Mouse (Mus musculus): Measurements from ENCODE around the gene Slc26a11. TPM values are rescaled to one million over a fixed set of nuclear protein-coding genes. Genes with fewer than 3 reads are reported as not detected.
"Not testable (repeated sequence)": the region's sequence is repeated elsewhere in the genome, so short reads cannot be mapped to it uniquely, and the experiment has no call there.

Slc26a11 gene
- total RNA-seq, 1 experiment = 4.4 TPM

DNA sequence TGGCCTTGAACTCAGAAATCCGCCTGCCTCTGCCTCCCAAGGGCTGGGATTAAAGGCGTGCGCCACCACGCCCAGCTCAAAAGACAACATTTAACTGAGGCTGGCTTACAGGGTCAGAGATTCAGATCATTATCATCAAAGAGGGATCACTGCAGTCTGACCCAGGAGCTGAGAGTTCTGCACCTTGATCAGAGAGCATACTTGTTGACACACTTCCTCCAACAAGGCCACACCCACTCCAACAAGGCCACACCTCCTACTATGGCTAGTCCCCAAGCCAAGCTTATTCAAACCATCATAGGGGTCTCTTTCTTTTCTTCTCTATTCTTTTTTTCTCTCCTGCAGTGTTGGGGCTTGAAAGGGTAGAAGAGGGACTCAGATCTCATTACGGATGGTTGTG is 30.9 kb downstream of the Slc26a11 start:
- H3K9me3 ChIP-seq (ENCODE audit: control insufficient read depth, insufficient read depth, low read depth, low read length) = no peaks in the 10 kb centered on the region

DNA sequence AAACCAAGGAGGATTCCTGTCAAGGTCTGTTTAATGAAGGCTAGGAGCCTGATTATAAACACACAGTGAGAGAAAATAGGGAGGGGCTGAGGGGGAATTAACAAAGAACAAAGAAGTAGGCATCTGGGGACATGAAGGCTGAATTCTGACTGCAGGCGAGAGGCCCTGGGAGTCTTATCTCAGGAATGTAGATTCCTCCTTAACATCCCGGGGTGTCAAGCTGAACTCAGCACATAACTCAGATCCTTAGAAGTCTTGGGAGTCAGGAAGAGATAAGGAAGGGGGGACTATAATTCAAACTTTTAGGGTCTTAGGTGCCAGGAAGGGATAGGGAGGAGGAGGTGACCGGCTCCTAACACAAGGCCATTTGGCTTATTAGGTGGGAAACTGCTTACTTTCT is 31.9 kb downstream of the Slc26a11 start:
- H3K4me3 ChIP-seq (ENCODE audit: insufficient read depth in 1 of 2, low read depth in 1 of 2, low read length in 2 of 2, poor library complexity in 1 of 2, severe bottlenecking in 1 of 2); H3K27ac ChIP-seq (ENCODE audit: insufficient read depth, low read depth, low read length, poor library complexity, severe bottlenecking); DNase-seq (ENCODE audit: low read depth, low spot score); H3K36me3 ChIP-seq (ENCODE audit: control insufficient read depth, insufficient read depth, low read length, poor library complexity, severe bottlenecking); in situ Hi-C loops (cut with MboI; ENCODE audit: low sequenced_read_pairs in 2 of 2, unreplicated experiment in 2 of 2); H3K9ac ChIP-seq (ENCODE audit: insufficient read depth, low read depth, low read length, poor library complexity, severe bottlenecking); H3K9me3 ChIP-seq (ENCODE audit: control insufficient read depth, insufficient read depth, low read depth, low read length): not testable (repeated sequence)
- peaks cover 0 to 13% of the 10 kb centered on the region in 2 experiments; a peak in 2 of 4 replicates for H3K4me1 ChIP-seq (ENCODE audit: control insufficient read depth in 2 of 2, insufficient read depth in 2 of 2, low read length in 2 of 2, poor library complexity in 1 of 2)

More for the DNA sequence above, 30.9 kb downstream of the Slc26a11 start:
- TF ChIP-seq CHD2 (IDR thresholded peaks at IDR 0.05; ENCODE audit: low read depth, low read length) (no peak), ZNF384 (IDR thresholded peaks at IDR 0.05; ENCODE audit: low read depth, low read length) (no peak), ZC3H11A (IDR thresholded peaks at IDR 0.05; ENCODE audit: borderline replicate concordance, low read depth, low read length) (no peak), MAFK (IDR thresholded peaks at IDR 0.05; ENCODE audit: insufficient read depth, low read depth, low read length) (no peak), HCFC1 (IDR thresholded peaks at IDR 0.05; ENCODE audit: borderline replicate concordance, insufficient read depth, low read length) (no peak)
- in situ Hi-C loops (cut with MboI; ENCODE audit: low sequenced_read_pairs in 2 of 2, unreplicated experiment in 2 of 2) = no loop called here
- no peak overlapping the region for H3K4me3 ChIP-seq (ENCODE audit: insufficient read depth in 1 of 2, low read depth in 1 of 2, low read length in 2 of 2, poor library complexity in 1 of 2, severe bottlenecking in 1 of 2)
- no peaks in the 10 kb centered on the region for H3K36me3 ChIP-seq (ENCODE audit: control insufficient read depth, insufficient read depth, low read length, poor library complexity, severe bottlenecking)
- no peak for DNase-seq (ENCODE audit: low read depth, low spot score)
- H3K4me1 ChIP-seq (ENCODE audit: control insufficient read depth in 2 of 2, insufficient read depth in 2 of 2, low read length in 2 of 2, poor library complexity in 1 of 2) = peaks cover 0 to 8% of the 10 kb centered on the region in 2 experiments; a peak in 2 of 4 replicates
- no peak overlapping the region for H3K9ac ChIP-seq (ENCODE audit: insufficient read depth, low read depth, low read length, poor library complexity, severe bottlenecking)
- no peak overlapping the region for H3K27ac ChIP-seq (ENCODE audit: insufficient read depth, low read depth, low read length, poor library complexity, severe bottlenecking)

DNA sequence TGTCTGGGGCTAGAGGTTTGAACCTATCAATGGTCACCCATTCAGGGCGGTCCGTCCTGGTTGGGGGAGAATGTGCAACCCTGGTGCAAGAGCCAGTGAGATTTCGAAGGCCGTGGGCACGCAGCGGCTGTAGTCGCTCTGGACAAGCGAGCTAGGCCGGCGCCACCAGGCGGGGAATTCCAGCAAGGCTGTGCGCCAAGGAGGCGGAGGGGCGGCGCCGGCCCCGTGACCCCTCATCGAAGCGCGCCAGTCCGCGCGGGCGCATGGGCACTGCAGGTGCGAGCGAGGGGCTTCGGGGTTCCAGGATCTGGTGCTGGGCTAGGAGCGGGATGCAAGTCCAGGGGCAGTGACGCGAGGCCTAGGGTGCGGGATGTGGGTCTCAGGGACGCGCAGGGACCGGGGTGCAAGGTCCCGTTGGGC is 34.5 kb downstream of the Slc26a11 start:
- no peaks in the 10 kb centered on the region for H3K36me3 ChIP-seq (ENCODE audit: control insufficient read depth, insufficient read depth, low read length, poor library complexity, severe bottlenecking)
- H3K27ac ChIP-seq (ENCODE audit: insufficient read depth, low read depth, low read length, poor library complexity, severe bottlenecking) = no peak overlapping the region
- no peak for DNase-seq (ENCODE audit: low read depth, low spot score)

DNA sequence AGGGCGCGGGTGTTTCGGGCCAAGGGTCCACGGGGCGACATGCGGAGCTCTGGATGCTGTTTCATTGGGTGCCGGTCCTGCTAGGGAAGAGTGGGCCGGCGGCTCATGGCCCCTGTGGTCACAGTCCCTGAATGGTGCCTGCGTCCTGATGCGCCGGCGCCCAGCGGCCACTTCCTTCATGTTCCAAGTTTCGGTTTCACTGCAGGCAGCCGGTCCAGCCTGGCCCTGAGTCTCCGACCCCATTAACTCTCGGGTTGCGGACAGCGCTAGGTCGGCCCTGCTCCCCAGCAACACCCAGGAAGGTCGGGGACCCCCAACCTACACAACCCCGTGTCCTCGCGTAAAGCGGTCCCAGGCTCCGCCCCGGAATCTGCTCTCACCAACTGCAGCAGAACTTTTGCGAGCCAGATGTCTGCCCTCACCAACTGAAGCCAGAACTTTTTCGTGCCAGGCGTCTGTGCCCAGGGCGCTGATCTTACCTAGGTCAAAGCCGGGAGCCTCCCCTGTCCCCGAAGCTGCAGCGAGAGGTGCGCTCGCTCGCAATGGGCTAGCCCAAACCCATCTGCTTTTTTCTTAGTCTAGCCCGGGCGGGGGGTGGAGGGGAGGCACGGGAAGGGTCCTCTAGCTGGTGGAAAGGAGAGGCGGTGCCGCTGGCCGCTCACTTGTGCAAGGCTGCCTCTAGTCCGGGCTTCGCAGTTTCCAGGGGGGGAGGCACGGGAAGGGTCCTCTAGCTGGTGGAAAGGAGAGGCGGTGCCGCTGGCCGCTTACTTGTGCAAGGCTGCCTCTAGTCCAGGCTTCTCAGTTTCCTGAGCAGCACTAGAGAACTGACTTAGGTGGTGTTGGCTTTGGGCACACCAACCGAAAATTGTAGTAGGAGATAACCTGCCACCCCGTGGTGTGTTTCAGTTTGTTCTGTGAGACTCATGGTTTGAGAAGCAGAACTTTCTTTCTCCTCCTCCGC is 35.2 kb downstream of the Slc26a11 start:
- DNase-seq (ENCODE audit: low read depth, low spot score) = no peak
- Histone ChIP-seq H3K9ac (ENCODE audit: insufficient read depth, low read depth, low read length, poor library complexity, severe bottlenecking) (peak overlapping the region; percentile 58), H3K4me1 (ENCODE audit: control insufficient read depth in 2 of 2, insufficient read depth in 2 of 2, low read length in 2 of 2, poor library complexity in 1 of 2) (peaks cover 4 to 31% of the 10 kb centered on the region in 2 experiments; a peak in 2 of 4 replicates), H3K9me3 (ENCODE audit: control insufficient read depth, insufficient read depth, low read depth, low read length) (no peaks in the 10 kb centered on the region), H3K36me3 (ENCODE audit: control insufficient read depth, insufficient read depth, low read length, poor library complexity, severe bottlenecking) (no peaks in the 10 kb centered on the region), H3K4me3 (ENCODE audit: insufficient read depth in 1 of 2, low read depth in 1 of 2, low read length in 2 of 2, poor library complexity in 1 of 2, severe bottlenecking in 1 of 2) (peak overlapping the region; percentile 60 to 63), H3K27ac (ENCODE audit: insufficient read depth, low read depth, low read length, poor library complexity, severe bottlenecking) (no peak overlapping the region)
- in situ Hi-C loops (cut with MboI; ENCODE audit: low sequenced_read_pairs in 2 of 2, unreplicated experiment in 2 of 2) = no loop called here
- TF ChIP-seq MAFK (IDR thresholded peaks at IDR 0.05; ENCODE audit: insufficient read depth, low read depth, low read length) (no peak), HCFC1 (IDR thresholded peaks at IDR 0.05; ENCODE audit: borderline replicate concordance, insufficient read depth, low read length) (no peak), ZC3H11A (IDR thresholded peaks at IDR 0.05; ENCODE audit: borderline replicate concordance, low read depth, low read length) (no peak), CHD2 (IDR thresholded peaks at IDR 0.05; ENCODE audit: low read depth, low read length) (no peak), ZNF384 (IDR thresholded peaks at IDR 0.05; ENCODE audit: low read depth, low read length) (no peak)

More for the DNA sequence above, 34.5 kb downstream of the Slc26a11 start:
- in situ Hi-C loops (cut with MboI; ENCODE audit: low sequenced_read_pairs in 2 of 2, unreplicated experiment in 2 of 2) = no loop called here
- Histone ChIP-seq H3K4me1 (ENCODE audit: control insufficient read depth in 2 of 2, insufficient read depth in 2 of 2, low read length in 2 of 2, poor library complexity in 1 of 2) (peaks cover 1 to 28% of the 10 kb centered on the region in 2 experiments; a peak in 2 of 4 replicates), H3K9me3 (ENCODE audit: control insufficient read depth, insufficient read depth, low read depth, low read length) (no peaks in the 10 kb centered on the region), H3K4me3 (ENCODE audit: insufficient read depth in 1 of 2, low read depth in 1 of 2, low read length in 2 of 2, poor library complexity in 1 of 2, severe bottlenecking in 1 of 2) (peak overlapping the region; percentile 60 to 63), H3K9ac (ENCODE audit: insufficient read depth, low read depth, low read length, poor library complexity, severe bottlenecking) (peak overlapping the region; percentile 58)
- TF ChIP-seq ZC3H11A (IDR thresholded peaks at IDR 0.05; ENCODE audit: borderline replicate concordance, low read depth, low read length) = no peak
- peak; percentile 63; the same call in 1 of the 2 replicates for TF ChIP-seq CHD2 (IDR thresholded peaks at IDR 0.05; ENCODE audit: low read depth, low read length)
- no peak for TF ChIP-seq MAFK (IDR thresholded peaks at IDR 0.05; ENCODE audit: insufficient read depth, low read depth, low read length)
- TF ChIP-seq ZNF384 (IDR thresholded peaks at IDR 0.05; ENCODE audit: low read depth, low read length) = no peak

All from ES-E14 (cell line).